Mouse (Mus musculus) right cerebral cortex, adult 18-20 months (tissue): Measurements from ENCODE around the gene Wdr35.
"Not testable (repeated sequence)": the region's sequence is repeated elsewhere in the genome, so short reads cannot be mapped to it uniquely, and the experiment has no call there.

ENCODE experiments used
- DNase-seq: peaks from one replicate; pipeline ENCODE4 v3.0.0; 2022; ENCODE audit warnings: mixed read lengths

The Wdr35 gene

GRCm38 (mm10) chr12:8973820-8974465 lies at the start of gene Wdr35:
Gene Wdr35, plus strand, starts transcription at chr12:8973892.
- DNase-seq, result peak; percentile 95

GRCm38 (mm10) chr12:8927652-8928051 lies 46.0 kb upstream of the Wdr35 start:
- DNase-seq, result no peak

GRCm38 (mm10) chr12:8928766-8929165 lies 44.9 kb upstream of the Wdr35 start:
- no peak for DNase-seq

- DNase-seq, result no peak
Measured at GRCm38 (mm10) chr12:8931083-8931482, 42.6 kb upstream of the Wdr35 start.

GRCm38 (mm10) chr12:8935349-8935748 lies 38.3 kb upstream of the Wdr35 start:
- no peak for DNase-seq

- not testable (repeated sequence) for DNase-seq
Measured at GRCm38 (mm10) chr12:8936210-8936609, 37.5 kb upstream of the Wdr35 start.

GRCm38 (mm10) chr12:8939490-8939889 lies 34.2 kb upstream of the Wdr35 start:
- no peak for DNase-seq

- no peak for DNase-seq
Measured at GRCm38 (mm10) chr12:8940011-8941005, 33.4 kb upstream of the Wdr35 start.

GRCm38 (mm10) chr12:8941131-8941615 lies 32.5 kb upstream of the Wdr35 start:
- DNase-seq, result no peak

GRCm38 (mm10) chr12:8941699-8942392 lies 31.8 kb upstream of the Wdr35 start:
- no peak for DNase-seq

GRCm38 (mm10) chr12:8947163-8947562 lies 26.5 kb upstream of the Wdr35 start:
- no peak for DNase-seq

GRCm38 (mm10) chr12:8947714-8948464 lies 25.8 kb upstream of the Wdr35 start, which contains the start of gene Matn3:
Gene Matn3, plus strand, starts transcription at chr12:8947929.
- peak; percentile 33 for DNase-seq

GRCm38 (mm10) chr12:8953136-8953535 lies 20.6 kb upstream of the Wdr35 start:
- no peak for DNase-seq

GRCm38 (mm10) chr12:8954161-8954561 lies 19.5 kb upstream of the Wdr35 start:
- DNase-seq, result no peak

- DNase-seq, result no peak
Measured at GRCm38 (mm10) chr12:8961607-8962316, 11.9 kb upstream of the Wdr35 start.

- no peak for DNase-seq
Measured at GRCm38 (mm10) chr12:8969828-8970227, 3.9 kb upstream of the Wdr35 start.

- DNase-seq, result no peak
Measured at GRCm38 (mm10) chr12:8975076-8975475, 1.4 kb downstream of the Wdr35 start.

GRCm38 (mm10) chr12:8993231-8993630 lies 19.5 kb downstream of the Wdr35 start:
- DNase-seq, result no peak

- no peak for DNase-seq
Measured at GRCm38 (mm10) chr12:8998318-8998717, 24.6 kb downstream of the Wdr35 start.

- DNase-seq, result peak; percentile 53
Measured at GRCm38 (mm10) chr12:9002038-9002648, 28.5 kb downstream of the Wdr35 start.

GRCm38 (mm10) chr12:9007146-9007545 lies 33.5 kb downstream of the Wdr35 start:
- no peak for DNase-seq
